Mouse (Mus musculus): Measurements from ENCODE around the gene Il11ra1.
"Not testable (repeated sequence)": the region's sequence is repeated elsewhere in the genome, so short reads cannot be mapped to it uniquely, and the experiment has no call there.

- not testable (repeated sequence) for TF ChIP-seq POLR2A (IDR thresholded peaks at IDR 0.05; ENCODE audit: borderline replicate concordance, extremely low read depth, insufficient read depth, insufficient read length, poor library complexity, severe bottlenecking); CTCF (IDR thresholded peaks at IDR 0.05; ENCODE audit: borderline replicate concordance, extremely low read depth, insufficient read depth, insufficient read length)
Observed at GRCm38 (mm10) chr4:41685882-41686492, 13.8 kb upstream of the Il11ra1 start.

All from brain, embryonic 14.5 days (tissue).